Mouse (Mus musculus) limb, embryonic 12.5 days (tissue): Measurements from ENCODE around the gene Sgta. TPM values are rescaled to one million over a fixed set of nuclear protein-coding genes. Genes with fewer than 3 reads are reported as not detected.
"Not testable (repeated sequence)": the region's sequence is repeated elsewhere in the genome, so short reads cannot be mapped to it uniquely, and the experiment has no call there.

ENCODE experiments used
- ATAC-seq: fragments of 200-750 bp; cut with Nextera tagmentation; 2 replicates; pipeline ENCODE4 v1.8.0; 2017; ENCODE audit warnings: low read depth, moderate TSS enrichment; ENCODE audit not compliant: insufficient number of reproducible peaks, insufficient read depth, low FRiP score, low TSS enrichment
- H3K27ac ChIP-seq: fragments of 300-500 bp; sonication (generic); 2 replicates; pipeline ENCODE4 v1.5.1; 2016; ENCODE audit warnings: mild to moderate bottlenecking, moderate library complexity
- H3K27me3 ChIP-seq: fragments of 300-500 bp; sonication (generic); 2 replicates; pipeline ENCODE4 v1.6.1; 2016; ENCODE audit warnings: mild to moderate bottlenecking, moderate library complexity
- H3K36me3 ChIP-seq: fragments of 300-500 bp; sonication (generic); 2 replicates; pipeline ENCODE4 v1.6.1; 2016; ENCODE audit warnings: mild to moderate bottlenecking, moderate library complexity
- H3K4me1 ChIP-seq: fragments of 300-500 bp; sonication (generic); replicated peaks from 2 replicates; pipeline ENCODE4 v1.6.1; 2016
- H3K4me2 ChIP-seq: fragments of 300-500 bp; sonication (generic); 2 replicates; pipeline ENCODE4 v1.6.1; 2016; ENCODE audit warnings: mild to moderate bottlenecking, moderate library complexity
- H3K4me3 ChIP-seq: fragments of 300-500 bp; sonication (generic); replicated peaks from 2 replicates; pipeline ENCODE4 v1.5.1; 2016; ENCODE audit warnings: mild to moderate bottlenecking
- H3K9ac ChIP-seq: fragments of 300-500 bp; sonication (generic); replicated peaks from 2 replicates; pipeline ENCODE4 v1.6.1; 2016; ENCODE audit warnings: mild to moderate bottlenecking, moderate library complexity
- H3K9me3 ChIP-seq: fragments of 300-500 bp; sonication (generic); 2 replicates; pipeline ENCODE4 v1.6.1; 2016; ENCODE audit warnings: mild to moderate bottlenecking, moderate library complexity
- WGBS: fragments of 180-500 bp; shearing (Covaris S2); methylation state at CpG from one replicate; pipeline ENCODE4 v1.1.7; 2016; 5-methylcytosine and 5-hydroxymethylcytosine counted together
- polyA plus RNA-seq: library from polyadenylated mRNA; unstranded; fragments of >200 nt; fragmentation: Nextera tagmentation; extraction: Ambion mirVana; gene quantifications from 2 replicates; pipeline ENCODE4 v1.2.1, GENCODE M21; 2016

Sgta gene
- polyA plus RNA-seq, 1 experiment from 2014 or later, result 225 TPM

GRCm38 (mm10) chr10:81080008-81080655, 20.2 kb upstream of the Sgta start:
- ATAC-seq, result no peak

GRCm38 (mm10) chr10:81077916-81078315, 17.9 kb upstream of the Sgta start:
- no peaks in the 10 kb centered on the region for H3K4me1 ChIP-seq
- H3K27ac ChIP-seq, result no peak overlapping the region
- no peaks in the 10 kb centered on the region for H3K9me3 ChIP-seq
- H3K27me3 ChIP-seq, result no peaks in the 10 kb centered on the region
- H3K36me3 ChIP-seq, result peaks cover 98% of the 10 kb centered on the region
- H3K4me3 ChIP-seq, result no peak overlapping the region
- H3K4me2 ChIP-seq, result no peak overlapping the region
- no peak overlapping the region for H3K9ac ChIP-seq
- 89% methylated on average over 11 of the region's 11 CpGs for WGBS
- no peak for ATAC-seq

More at GRCm38 (mm10) chr10:81080008-81080655, 20.2 kb upstream of the Sgta start:
- Histone ChIP-seq H3K27ac (peak overlapping the region; percentile 13; the same call in 1 of the 2 replicates), H3K4me3 (no peak overlapping the region), H3K9me3 (no peaks in the 10 kb centered on the region), H3K36me3 (peaks cover 82% of the 10 kb centered on the region), H3K27me3 (no peaks in the 10 kb centered on the region), H3K4me1 (no peaks in the 10 kb centered on the region), H3K9ac (no peak overlapping the region), H3K4me2 (no peak overlapping the region)
- 91% methylated on average over 31 of the region's 31 CpGs for WGBS

GRCm38 (mm10) chr10:81076356-81076755, 16.4 kb upstream of the Sgta start:
- H3K4me2 ChIP-seq, result no peak overlapping the region
- H3K36me3 ChIP-seq, result peaks cover 84% of the 10 kb centered on the region
- no peak for ATAC-seq
- H3K4me3 ChIP-seq, result no peak overlapping the region
- H3K9ac ChIP-seq, result no peak overlapping the region
- H3K27ac ChIP-seq, result no peak overlapping the region
- no peaks in the 10 kb centered on the region for H3K9me3 ChIP-seq
- 100% methylated on average over 1 of the region's 1 CpGs for WGBS
- peaks cover 2% of the 10 kb centered on the region; the same call in 1 of the 2 replicates for H3K4me1 ChIP-seq
- no peaks in the 10 kb centered on the region for H3K27me3 ChIP-seq

- H3K4me3 ChIP-seq, result no peak overlapping the region
- 89% methylated on average over 8 of the region's 8 CpGs for WGBS
- H3K27me3 ChIP-seq, result no peaks in the 10 kb centered on the region
- H3K4me2 ChIP-seq, result no peak overlapping the region
- peaks cover 8% of the 10 kb centered on the region for H3K4me1 ChIP-seq
- peaks cover 78% of the 10 kb centered on the region for H3K36me3 ChIP-seq
- no peak for ATAC-seq
- H3K9ac ChIP-seq, result no peak overlapping the region
- no peak overlapping the region for H3K27ac ChIP-seq
- no peaks in the 10 kb centered on the region for H3K9me3 ChIP-seq
These were observed 15.8 kb upstream of the Sgta start for GRCm38 (mm10) chr10:81075734-81076133.

- Histone ChIP-seq H3K27ac (no peak overlapping the region), H3K4me3 (no peak overlapping the region), H3K4me1 (peaks cover 19% of the 10 kb centered on the region), H3K9ac (no peak overlapping the region), H3K9me3 (no peaks in the 10 kb centered on the region), H3K36me3 (peaks cover 55% of the 10 kb centered on the region), H3K27me3 (no peaks in the 10 kb centered on the region), H3K4me2 (no peak overlapping the region)
- no peak for ATAC-seq
- 63% methylated on average over 7 of the region's 7 CpGs for WGBS
These were observed 13.5 kb upstream of the Sgta start for GRCm38 (mm10) chr10:81073464-81073863.

- no peaks in the 10 kb centered on the region for H3K27me3 ChIP-seq
- no peak overlapping the region for H3K9ac ChIP-seq
- 0 out of 2 replicates have a peak overlapping the region, but pooled peaks have one; percentile 4 for H3K4me3 ChIP-seq
- H3K27ac ChIP-seq, result no peak overlapping the region
- WGBS, result 90% methylated on average over 8 of the region's 8 CpGs
- ATAC-seq, result no peak
- H3K36me3 ChIP-seq, result peaks cover 43% of the 10 kb centered on the region
- H3K4me2 ChIP-seq, result no peak overlapping the region
- H3K4me1 ChIP-seq, result peaks cover 19% of the 10 kb centered on the region
- H3K9me3 ChIP-seq, result no peaks in the 10 kb centered on the region
These were observed 12.3 kb upstream of the Sgta start for GRCm38 (mm10) chr10:81072290-81072689.

GRCm38 (mm10) chr10:81069836-81070235, 9.9 kb upstream of the Sgta start, which contains the start of gene Thop1:
Gene Thop1 (plus strand): TSS chr10:81070035.
- peak within 1 kb of the TSS; percentile 83 for H3K9ac ChIP-seq
- H3K4me1 ChIP-seq, result peaks cover 19% of the 10 kb centered on the region
- H3K4me2 ChIP-seq, result peak within 1 kb of the TSS; percentile 70
- peaks cover 21% of the 10 kb centered on the region for H3K36me3 ChIP-seq
- peak within 1 kb of the TSS; percentile 62; the same call in 1 of the 2 replicates for H3K27ac ChIP-seq
- H3K4me3 ChIP-seq, result peak within 1 kb of the TSS; percentile 72
- H3K9me3 ChIP-seq, result no peaks in the 10 kb centered on the region
- H3K27me3 ChIP-seq, result no peaks in the 10 kb centered on the region
- whole genome bisulfite sequencing, result under 1% methylated on average over 35 of the region's 35 CpGs
- peak; percentile 95 for ATAC-seq

GRCm38 (mm10) chr10:81068706-81069105, 8.7 kb upstream of the Sgta start:
- Histone ChIP-seq H3K4me2 (no peak overlapping the region), H3K4me3 (0 out of 2 replicates have a peak overlapping the region, but pooled peaks have one; percentile 72), H3K27ac (no peak overlapping the region), H3K9me3 (no peaks in the 10 kb centered on the region), H3K9ac (no peak overlapping the region), H3K4me1 (peaks cover 19% of the 10 kb centered on the region), H3K36me3 (peaks cover 10% of the 10 kb centered on the region), H3K27me3 (no peaks in the 10 kb centered on the region)
- WGBS, result 66% methylated on average over 5 of the region's 5 CpGs
- no peak for ATAC-seq

GRCm38 (mm10) chr10:81064519-81064918, 4.5 kb upstream of the Sgta start:
- not testable (repeated sequence) for H3K27me3 ChIP-seq, ATAC-seq, H3K9me3 ChIP-seq, H3K4me3 ChIP-seq, H3K4me2 ChIP-seq, H3K36me3 ChIP-seq, H3K9ac ChIP-seq, H3K27ac ChIP-seq, H3K4me1 ChIP-seq
- WGBS, result 85% methylated on average over 8 of the region's 8 CpGs

GRCm38 (mm10) chr10:81062710-81063109, 2.7 kb upstream of the Sgta start:
- Histone ChIP-seq H3K9ac (no peak overlapping the region), H3K9me3 (no peaks in the 10 kb centered on the region), H3K27me3 (no peaks in the 10 kb centered on the region), H3K27ac (no peak overlapping the region), H3K36me3 (peaks cover 7% of the 10 kb centered on the region; the same call in 1 of the 2 replicates), H3K4me1 (peaks cover 16% of the 10 kb centered on the region), H3K4me2 (no peak overlapping the region), H3K4me3 (no peak overlapping the region)
- ATAC-seq, result no peak
- 69% methylated on average over 4 of the region's 4 CpGs for WGBS

- no peaks in the 10 kb centered on the region for H3K9me3 ChIP-seq
- no peaks in the 10 kb centered on the region for H3K27me3 ChIP-seq
- peak overlapping the region; percentile 79 for H3K9ac ChIP-seq
- H3K4me1 ChIP-seq, result peaks cover 20% of the 10 kb centered on the region
- 89% methylated on average over 6 of the region's 6 CpGs for WGBS
- no peak for ATAC-seq
- H3K4me3 ChIP-seq, result peak overlapping the region; percentile 76
- H3K36me3 ChIP-seq, result peaks cover 27% of the 10 kb centered on the region
- H3K27ac ChIP-seq, result no peak overlapping the region
- H3K4me2 ChIP-seq, result peak overlapping the region; percentile 78
These were observed 1.1 kb downstream of the Sgta start for GRCm38 (mm10) chr10:81058896-81059295.
